Mouse (Mus musculus) erythroblast, embryonic 14.5 days (primary cell): ENCODE results near the gene Tmbim4. TPM values are rescaled to one million over a fixed set of nuclear protein-coding genes. Genes with fewer than 3 reads are reported as not detected.

Experiments used
- H3K27me3 ChIP-seq: 2 replicates; pipeline ENCODE4 v1.6.1; 2012; ENCODE audit warnings: inconsistent platforms; ENCODE audit not compliant: control insufficient read depth
- H3K36me3 ChIP-seq: 2 replicates; pipeline ENCODE4 v1.6.1; 2012; ENCODE audit warnings: mild to moderate bottlenecking, inconsistent platforms; ENCODE audit not compliant: control insufficient read depth
- H3K4me1 ChIP-seq: 2 replicates; pipeline ENCODE4 v1.6.1; 2012; ENCODE audit warnings: inconsistent platforms; ENCODE audit not compliant: control insufficient read depth
- H3K4me3 ChIP-seq: replicated peaks from 2 replicates; pipeline ENCODE3; 2012; ENCODE audit warnings: moderate library complexity, mild to moderate bottlenecking, inconsistent platforms
- H3K9me3 ChIP-seq: 2 replicates; pipeline ENCODE4 v1.6.1; 2012; ENCODE audit warnings: low read length, inconsistent platforms, mixed read lengths; ENCODE audit not compliant: control insufficient read depth
- GATA1 ChIP-seq: IDR thresholded peaks from 2 replicates; pipeline ENCODE4 v1.6.1; 2012; ENCODE audit warnings: low read length, inconsistent platforms, mixed read lengths
- TAL1 ChIP-seq: IDR thresholded peaks from 3 replicates; pipeline ENCODE4 v1.6.1; 2012; ENCODE audit warnings: low read length, inconsistent platforms, mixed read lengths
- polyA plus RNA-seq: library from polyadenylated mRNA; stranded (reverse); fragments of >175 nt; gene quantifications from 2 replicates; pipeline ENCODE4 v1.2.3, GENCODE M21; 2012

The Tmbim4 gene
- polyA plus RNA-seq, 1 experiment: 4.9 TPM

DNA sequence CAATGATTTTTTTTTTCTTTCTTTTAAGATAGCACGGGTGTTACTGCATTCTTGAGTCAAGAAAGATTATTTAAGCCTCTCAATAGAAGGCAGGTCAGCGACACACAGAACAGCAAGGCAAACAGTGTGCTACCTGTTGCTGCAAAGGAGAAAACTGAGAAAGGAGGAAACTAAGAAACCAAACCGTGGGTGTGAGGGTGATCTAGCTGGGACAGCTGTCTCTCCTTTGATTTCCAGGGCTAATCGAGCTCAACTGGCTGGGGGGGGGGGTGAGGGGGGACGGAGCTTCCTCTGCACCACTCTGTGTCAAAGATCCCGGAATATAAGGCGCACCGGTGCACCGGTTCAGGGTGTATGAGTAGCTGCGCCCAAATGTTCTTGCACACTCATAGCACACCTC lies 32.3 kb upstream of the Tmbim4 start:
- Histone ChIP-seq H3K27me3 (no peaks in the 10 kb centered on the region), H3K9me3 (no peaks in the 10 kb centered on the region), H3K4me3 (no peak overlapping the region), H3K36me3 (no peaks in the 10 kb centered on the region), H3K4me1 (peaks cover 18% of the 10 kb centered on the region)
- TF ChIP-seq GATA1 (no peak), TAL1 (no peak)

DNA sequence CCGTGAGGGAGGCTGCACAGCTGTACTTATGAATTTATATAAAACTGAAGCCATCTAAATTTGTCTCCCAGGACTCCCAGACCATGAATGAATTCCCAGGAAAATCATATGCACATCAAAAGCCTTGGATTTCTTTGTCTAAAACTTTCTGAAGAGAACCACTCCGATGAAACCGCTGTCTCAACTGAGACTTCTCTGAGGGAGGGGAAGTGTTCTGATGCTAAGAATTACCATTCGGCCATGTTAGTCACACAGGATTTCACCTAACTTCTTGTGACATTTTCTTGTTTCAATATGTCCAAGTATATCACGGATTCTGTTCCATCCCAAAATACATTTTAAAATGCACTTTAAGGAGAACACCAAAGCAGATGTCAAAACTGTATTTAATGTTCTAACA lies 31.5 kb upstream of the Tmbim4 start:
- no peaks in the 10 kb centered on the region for H3K36me3 ChIP-seq
- H3K27me3 ChIP-seq: no peaks in the 10 kb centered on the region
- no peak overlapping the region for H3K4me3 ChIP-seq
- TF ChIP-seq GATA1 (no peak), TAL1 (no peak)
- H3K9me3 ChIP-seq: no peaks in the 10 kb centered on the region
- peaks cover 18% of the 10 kb centered on the region for H3K4me1 ChIP-seq

DNA sequence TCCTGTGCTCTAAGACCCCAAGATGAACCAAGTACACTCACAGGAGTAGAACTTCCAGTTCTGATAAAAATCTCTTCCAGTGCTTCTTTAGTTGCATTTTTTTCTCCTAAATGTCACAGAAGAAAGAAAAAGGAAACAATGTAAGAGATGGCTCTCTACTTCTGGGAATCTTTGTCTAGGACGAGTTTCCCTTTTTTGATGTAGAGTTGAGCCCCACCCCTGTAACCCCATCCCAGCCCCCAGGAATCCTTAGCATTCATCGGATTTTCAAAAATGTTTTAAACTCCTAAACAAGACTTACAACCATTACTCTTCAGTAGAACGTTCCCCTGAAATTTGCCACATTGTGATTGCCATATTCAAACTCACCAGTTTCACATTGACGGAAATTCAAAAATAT lies 31.1 kb upstream of the Tmbim4 start:
- H3K4me1 ChIP-seq: peaks cover 18% of the 10 kb centered on the region
- H3K9me3 ChIP-seq: no peaks in the 10 kb centered on the region
- no peaks in the 10 kb centered on the region for H3K36me3 ChIP-seq
- no peaks in the 10 kb centered on the region for H3K27me3 ChIP-seq
- no peak for TF ChIP-seq TAL1
- TF ChIP-seq GATA1: no peak
- no peak overlapping the region for H3K4me3 ChIP-seq

DNA sequence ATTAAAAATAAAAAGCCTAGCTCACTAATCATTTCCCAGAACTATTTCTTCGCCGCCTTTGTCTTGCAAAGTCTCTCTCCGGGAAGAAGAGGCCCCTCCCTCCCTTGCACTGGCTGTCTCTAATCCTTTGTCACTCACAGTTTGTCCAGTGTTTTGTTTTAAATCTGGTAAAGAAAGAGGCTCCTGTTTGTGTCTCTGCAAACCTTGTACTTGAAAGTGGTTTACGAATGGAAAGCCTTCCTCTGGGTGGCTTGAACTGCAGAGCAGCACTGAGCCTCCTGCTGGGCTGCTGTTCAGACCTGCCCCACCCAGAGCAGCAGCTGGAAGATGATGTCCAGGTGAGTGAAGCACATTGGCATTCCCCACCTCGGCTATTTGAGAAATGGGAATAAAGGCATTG lies 30.1 kb upstream of the Tmbim4 start:
- H3K27me3 ChIP-seq: no peaks in the 10 kb centered on the region
- H3K4me1 ChIP-seq: peaks cover 18% of the 10 kb centered on the region
- H3K36me3 ChIP-seq: no peaks in the 10 kb centered on the region
- H3K4me3 ChIP-seq: no peak overlapping the region
- H3K9me3 ChIP-seq: no peaks in the 10 kb centered on the region
- TF ChIP-seq TAL1 (no peak), GATA1 (no peak)

DNA sequence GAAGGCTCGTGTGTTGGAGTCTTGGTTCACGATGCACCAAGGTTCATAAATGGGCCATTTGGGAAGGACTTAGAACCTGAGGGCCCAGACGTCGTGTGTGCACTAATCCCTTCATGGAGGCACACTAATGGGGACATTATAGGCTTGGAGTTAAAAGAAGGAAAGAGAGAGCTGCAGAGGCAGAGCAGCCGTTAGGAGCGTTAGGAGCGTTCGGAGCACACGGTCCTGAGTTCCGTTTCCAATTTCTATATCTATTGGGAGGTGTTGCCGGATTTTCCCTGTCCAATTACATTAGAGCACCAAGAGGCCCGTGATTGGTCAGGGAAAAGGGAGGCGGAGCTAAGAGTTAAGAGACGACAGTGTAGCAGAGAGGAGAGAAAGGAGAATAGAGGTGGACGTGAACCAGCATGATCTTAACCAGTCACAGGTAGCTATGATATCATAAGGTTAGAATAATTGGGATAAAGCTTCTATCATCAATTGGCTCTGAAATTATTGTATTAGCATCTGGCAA lies 27.1 kb upstream of the Tmbim4 start:
- Histone ChIP-seq H3K36me3 (no peaks in the 10 kb centered on the region), H3K9me3 (no peaks in the 10 kb centered on the region), H3K4me1 (peaks cover under 1% of the 10 kb centered on the region), H3K27me3 (no peaks in the 10 kb centered on the region), H3K4me3 (no peak overlapping the region)
- no peak for TF ChIP-seq GATA1
- no peak for TF ChIP-seq TAL1

DNA sequence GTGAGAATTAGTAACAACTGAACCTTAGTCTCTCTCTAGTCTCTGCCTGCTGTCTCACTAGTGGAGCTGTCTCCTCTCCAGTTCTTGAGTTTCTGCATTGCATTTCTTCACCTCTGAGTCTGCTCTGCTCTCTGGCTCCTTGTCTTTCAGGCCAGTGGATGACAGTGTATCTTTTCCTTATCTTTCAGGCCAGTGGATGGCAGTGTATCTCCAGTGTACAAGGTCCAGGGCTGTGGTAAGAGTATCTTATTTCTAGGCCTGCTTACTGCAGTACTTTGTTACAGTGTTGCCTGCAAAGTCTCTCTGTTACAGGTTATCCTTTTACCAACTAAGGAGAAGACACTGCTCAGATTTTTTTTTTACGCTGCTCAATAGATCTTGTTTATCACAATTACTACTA lies 18.5 kb upstream of the Tmbim4 start:
- H3K4me3 ChIP-seq: no peak overlapping the region
- H3K9me3 ChIP-seq: no peaks in the 10 kb centered on the region
- H3K4me1 ChIP-seq: no peaks in the 10 kb centered on the region
- no peaks in the 10 kb centered on the region for H3K36me3 ChIP-seq
- TF ChIP-seq GATA1: no peak
- TF ChIP-seq TAL1: no peak
- H3K27me3 ChIP-seq: no peaks in the 10 kb centered on the region

DNA sequence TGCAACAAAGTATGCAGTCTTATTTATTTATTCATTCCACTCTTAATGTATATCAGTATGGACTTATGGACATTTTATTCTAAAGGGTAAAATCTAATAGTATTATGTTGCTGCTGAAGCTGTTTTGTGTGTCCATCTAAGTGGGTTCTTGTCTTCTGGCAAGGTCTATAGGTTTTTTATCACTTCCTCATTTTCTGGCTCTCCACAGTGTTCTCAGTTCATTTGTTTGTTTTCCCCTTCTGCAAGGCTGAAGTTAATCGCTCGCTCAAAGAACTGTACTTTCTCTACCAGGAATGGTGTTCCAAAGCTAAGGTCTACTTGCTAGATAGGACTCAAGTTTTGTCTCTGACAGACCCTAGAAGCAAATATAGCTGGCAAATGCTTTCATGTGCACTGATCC lies 18.0 kb upstream of the Tmbim4 start:
- Histone ChIP-seq H3K36me3 (no peaks in the 10 kb centered on the region), H3K4me3 (no peak overlapping the region), H3K27me3 (no peaks in the 10 kb centered on the region), H3K4me1 (no peaks in the 10 kb centered on the region), H3K9me3 (no peaks in the 10 kb centered on the region)
- TF ChIP-seq TAL1 (no peak), GATA1 (no peak)

DNA sequence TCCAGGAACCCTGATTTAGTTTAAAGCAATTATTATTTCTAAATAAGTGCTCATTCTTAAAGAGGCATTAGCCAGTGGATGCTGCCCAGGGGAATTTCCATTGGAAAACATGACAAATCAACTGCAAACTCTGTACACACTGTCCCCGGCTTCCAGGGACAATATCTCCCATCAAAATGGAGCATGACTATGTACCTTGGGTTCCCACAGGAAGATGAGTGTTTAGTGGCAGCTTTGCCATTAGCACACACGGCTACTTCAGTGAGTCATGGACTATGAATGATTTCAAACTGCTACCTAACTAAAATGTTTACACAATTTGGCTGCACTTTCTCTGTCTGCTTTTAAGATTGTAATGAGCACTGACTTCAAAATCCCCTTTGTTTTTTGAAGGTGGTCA lies 12.9 kb upstream of the Tmbim4 start:
- H3K4me1 ChIP-seq: no peaks in the 10 kb centered on the region
- no peaks in the 10 kb centered on the region for H3K27me3 ChIP-seq
- no peak for TF ChIP-seq GATA1
- no peak for TF ChIP-seq TAL1

DNA sequence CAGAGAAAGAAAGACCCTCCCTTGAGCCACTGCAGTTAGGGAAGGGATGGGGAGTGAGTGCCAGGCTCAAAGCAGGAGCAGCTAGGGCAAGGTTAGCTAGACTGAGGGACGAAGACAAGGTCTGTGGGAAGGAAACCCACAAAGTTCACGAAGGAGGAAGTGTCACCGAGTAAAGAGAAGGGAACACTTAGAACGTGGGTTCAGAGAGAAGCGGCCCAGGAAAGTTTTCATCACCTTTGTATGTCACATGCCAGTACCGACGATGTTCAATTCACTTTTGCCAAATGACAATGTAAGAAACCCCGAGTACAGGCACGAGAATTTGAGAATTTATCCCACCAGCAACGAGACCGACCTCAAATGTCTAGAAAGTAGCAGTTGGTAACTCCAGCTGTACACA lies 12.1 kb upstream of the Tmbim4 start:
- no peaks in the 10 kb centered on the region for H3K4me1 ChIP-seq
- H3K27me3 ChIP-seq: no peaks in the 10 kb centered on the region
- TF ChIP-seq TAL1 (no peak), GATA1 (no peak)
- H3K4me3 ChIP-seq: no peak overlapping the region
- H3K36me3 ChIP-seq: no peaks in the 10 kb centered on the region
- H3K9me3 ChIP-seq: no peaks in the 10 kb centered on the region

More for the DNA sequence above, 12.9 kb upstream of the Tmbim4 start:
- Histone ChIP-seq H3K4me3 (no peak overlapping the region), H3K36me3 (no peaks in the 10 kb centered on the region), H3K9me3 (no peaks in the 10 kb centered on the region)

DNA sequence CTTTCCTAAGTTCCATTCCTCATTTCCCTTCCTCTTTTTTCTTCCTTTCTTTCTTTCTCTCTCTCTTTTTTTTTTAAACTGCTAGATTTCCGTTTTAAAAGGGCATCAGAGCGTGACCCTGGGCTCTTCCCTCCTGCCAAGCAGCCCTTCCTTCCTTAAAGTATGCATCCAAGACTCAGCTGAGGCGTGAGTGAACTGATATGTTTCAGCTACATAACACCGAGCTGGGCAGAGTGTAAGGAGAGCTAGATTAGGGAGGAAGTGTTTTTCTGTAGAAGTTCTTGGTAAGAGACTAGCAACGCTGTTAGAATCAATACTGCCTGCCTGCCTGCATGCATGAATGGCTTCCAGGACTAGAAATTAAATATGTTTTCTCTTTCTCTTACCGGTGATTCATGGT lies 11.6 kb upstream of the Tmbim4 start:
- Histone ChIP-seq H3K36me3 (no peaks in the 10 kb centered on the region), H3K9me3 (no peaks in the 10 kb centered on the region), H3K4me3 (no peak overlapping the region), H3K4me1 (no peaks in the 10 kb centered on the region), H3K27me3 (no peaks in the 10 kb centered on the region)
- TF ChIP-seq TAL1 (no peak), GATA1 (no peak)
